Mouse (Mus musculus) liver, embryonic 14.5 days (tissue): Measurements from ENCODE around the gene Hist1h2bp.
A peak's percentile ranks its signal among the peaks of the same experiment; 100 is the strongest.
"Not testable (repeated sequence)": the region's sequence is repeated elsewhere in the genome, so short reads cannot be mapped to it uniquely, and the experiment has no call there.

Source experiments
- CTCF ChIP-seq: IDR thresholded peaks from 2 replicates; pipeline ENCODE4 v1.5.1; 2016; ENCODE audit warnings: antibody characterized with exemption, low read depth, control low read depth
- EP300 ChIP-seq: IDR thresholded peaks from 2 replicates; pipeline ENCODE4 v1.6.1; 2016; ENCODE audit warnings: antibody characterized with exemption, low read depth

GRCm38 (mm10) chr13:21750159-21751017 lies 36.9 kb upstream of the Hist1h2bp start, which contains the start of gene Hist1h4k:
- not testable (repeated sequence) for TF ChIP-seq CTCF
- peak; percentile 90 for TF ChIP-seq EP300
